Mouse (Mus musculus): ENCODE results near the gene Polr1e.

DNA sequence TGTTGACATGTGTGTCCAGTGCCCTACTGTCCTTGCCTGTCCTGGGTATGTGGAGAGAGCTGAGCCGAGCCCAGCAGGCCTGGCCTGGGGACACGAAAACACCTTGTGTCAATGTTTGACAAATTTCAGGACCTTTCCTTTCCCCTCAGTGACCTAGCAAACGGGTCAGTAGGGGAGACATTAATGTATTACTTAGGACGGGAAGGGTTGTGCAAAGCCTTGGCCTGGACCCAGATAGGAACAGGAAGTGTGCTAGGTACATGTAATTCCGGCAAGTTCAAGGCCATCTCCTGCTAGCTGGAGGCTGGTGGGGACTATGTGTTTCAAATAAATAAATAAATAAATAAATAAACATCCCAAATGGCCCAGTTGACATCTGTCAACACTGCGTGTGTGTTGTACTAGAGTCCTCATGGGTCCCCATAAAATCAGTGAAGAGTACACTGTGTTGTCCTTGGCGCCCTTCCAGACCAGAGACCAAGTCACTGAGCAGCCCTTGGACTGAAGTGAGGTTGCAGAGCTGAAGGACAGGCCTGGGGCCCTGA, 38.5 kb upstream of the Polr1e start:
- TF ChIP-seq POLR2A (IDR thresholded peaks at IDR 0.05; ENCODE audit: insufficient read depth, low read depth, low read length) (no peak), CTCF (IDR thresholded peaks at IDR 0.05; ENCODE audit: insufficient read depth, low read depth, low read length) (no peak)
